Mouse (Mus musculus) small intestine, adult 10 weeks (tissue): ENCODE data around the gene A730049H05Rik. TPM values are rescaled to one million over a fixed set of nuclear protein-coding genes. Genes with fewer than 3 reads are reported as not detected.

Experiments used
- polyA plus RNA-seq: library from polyadenylated mRNA; stranded (reverse); fragments of 350-450 nt; fragmentation: Illumina TruSeq; extraction: RNeasy Lipid Tissue Mini Kit (QIAGEN cat#74804); gene quantifications from one replicate; pipeline ENCODE4 v1.2.3, GENCODE M21; 2014; ENCODE audit warnings: low replicate concordance

Gene A730049H05Rik
- polyA plus RNA-seq: not detected

DNA sequence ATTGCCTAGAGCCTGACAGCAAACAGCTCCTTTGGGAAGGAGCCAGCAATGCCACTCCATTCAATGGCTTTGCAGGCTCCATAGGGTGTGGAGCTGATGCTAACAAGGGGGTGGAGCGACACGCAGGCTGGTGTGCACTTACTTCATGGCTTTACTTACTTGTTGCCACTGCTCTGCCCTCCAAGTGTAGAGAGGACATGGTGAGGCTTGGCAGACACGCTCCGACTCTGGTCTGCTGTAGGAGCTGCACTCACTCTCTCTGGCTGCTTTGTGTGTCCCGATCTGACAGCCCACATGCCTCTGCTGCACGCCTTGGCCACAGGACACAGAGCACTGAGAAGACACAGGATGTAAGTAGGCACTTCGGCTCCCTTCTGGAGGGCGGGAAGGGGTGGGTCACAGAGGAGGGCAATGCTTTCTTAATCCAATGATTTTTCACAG lies at the start of gene A730049H05Rik:
TSS of gene A730049H05Rik (plus strand) at position 168 of the 441 bp plus-strand sequence.

GRCm38 (mm10) chr6:92869089-92869581 lies 52.9 kb downstream of the A730049H05Rik start, which contains the start of gene Gm15737:
Gene Gm15737 (plus strand): TSS chr6:92869357.

Other genes with a start within 250 kb of the A730049H05Rik start
- 4.3 TPM for gene Prickle2, start 110.3 kb upstream of the A730049H05Rik start, polyA plus RNA-seq
- gene Gm15737, start 52.9 kb downstream of the A730049H05Rik start, polyA plus RNA-seq: 0.37 TPM
- 2.0 TPM for gene Adamts9, start 127.0 kb downstream of the A730049H05Rik start, polyA plus RNA-seq